Mouse (Mus musculus) lung, adult 2 months (tissue): Measurements from ENCODE around the gene Lrch1.

Source experiments
- CTCF ChIP-seq: fragments of 200-500 bp; IDR thresholded peaks from 2 replicates; pipeline ENCODE4 v1.5.1; 2011; ENCODE audit warnings: mild to moderate bottlenecking, low read length, control low read depth; ENCODE audit not compliant: insufficient read depth
- POLR2A ChIP-seq: fragments of 200-500 bp; IDR thresholded peaks from 2 replicates; pipeline ENCODE4 v1.6.1; 2011; ENCODE audit warnings: low read depth, mild to moderate bottlenecking, control low read depth, low read length, borderline replicate concordance; ENCODE audit errors: extremely low read depth

- TF ChIP-seq CTCF, result no peak
- TF ChIP-seq POLR2A, result no peak
Observed at GRCm38 (mm10) chr14:74925951-74926517, 21.6 kb downstream of the Lrch1 start.
